Mouse (Mus musculus) stomach, postnatal 0 days (tissue): ENCODE results near the gene Fam83b.

Experiments
- CTCF ChIP-seq: IDR thresholded peaks from 2 replicates; pipeline ENCODE4 v1.5.1; 2016; ENCODE audit warnings: antibody characterized with exemption, low read depth, mild to moderate bottlenecking, moderate library complexity
- EP300 ChIP-seq: optimal IDR thresholded peaks from 2 replicates; pipeline ENCODE3; 2016; ENCODE audit warnings: antibody characterized with exemption

GRCm38 (mm10) chr9:76469500-76469899, 97.4 kb downstream of the Fam83b start:
- TF ChIP-seq CTCF (no peak), EP300 (no peak)
